Comparison of ENCODE assay signal across 12 mouse cellular contexts in genomic region chr13:11825563-11826226, GRCm38 (mm10).
DNase-seq lines count a peak whose midpoint lies in the region; ATAC-seq and TF ChIP-seq lines count a peak whose summit lies in the region.
"Had no signal": no experiment of that assay in that cellular context is flagged by ENCODE, and none has a peak within 500 bp of the region (broad histone marks: within the 10 kb centered on the region; RNA-seq: fewer than 3 reads in every experiment).

No protein-coding gene starts in this region.

- H3K4me3 ChIP-seq in intestine, postnatal 0 days (ENCODE audit: low read depth, low read length), result no peak overlapping the region
- no peak overlapping the region for H3K4me3 ChIP-seq in intestine, embryonic 16.5 days (ENCODE audit: low read length)
- no peak overlapping the region for H3K4me3 ChIP-seq in CH12.LX (replicated peaks in 1 of 3; ENCODE audit: low read depth in 2 of 3, low read length in 2 of 3, poor library complexity in 1 of 3)
- no peak overlapping the region for H3K4me3 ChIP-seq in liver, embryonic 13.5 days (replicated peaks)
- H3K4me3 ChIP-seq: megakaryocyte, embryonic 14.5 days had no signal

- WGBS in intestine, postnatal 0 days, result 92% methylated on average over 2 of the region's 2 CpGs
- 95% methylated on average over 2 of the region's 2 CpGs for WGBS in intestine, embryonic 16.5 days
- 72% methylated on average over 2 of the region's 2 CpGs for WGBS in liver, embryonic 13.5 days (ENCODE audit: insufficient replicate concordance)

- dilution Hi-C loops in CH12.LX (cut with MboI; ENCODE audit: extremely low pct_ligation_motif_present, extremely low pct_unique_long_range_greater_than_20kb, low sequenced_read_pairs), result no loop called here

- POLR2A ChIA-PET in Patski (lab: Charles Lee), result no interaction called here

- ATAC-seq in intestine, postnatal 0 days, result no peak
- ATAC-seq in intestine, embryonic 16.5 days, result no peak
- no peak for ATAC-seq in Patski
- peak; percentile 78 for ATAC-seq in liver, embryonic 13.5 days (ENCODE audit: low read depth)
- ATAC-seq: inflammation-experienced regulatory T-cells, adult 6 months had no signal

- no peaks in the 10 kb centered on the region for H3K79me2 ChIP-seq in CH12.LX (replicated peaks; ENCODE audit: control insufficient read depth, extremely low read depth, insufficient read depth, poor library complexity, severe bottlenecking)

- in situ Hi-C loops in CH12.LX (cut with MboI; ENCODE audit: low pct_ligation_motif_present, low pct_unique_long_range_greater_than_20kb, low sequenced_read_pairs), result no loop called here
- in situ Hi-C loops in Patski (cut with MboI; ENCODE audit: low pct_unique_long_range_greater_than_20kb), result no loop called here

- no peak overlapping the region for H3K4me2 ChIP-seq in intestine, postnatal 0 days (replicated peaks; ENCODE audit: low read depth)
- no peak overlapping the region for H3K4me2 ChIP-seq in intestine, embryonic 16.5 days (ENCODE audit: low read depth, low read length)
- no peak overlapping the region for H3K4me2 ChIP-seq in CH12.LX (ENCODE audit: insufficient read depth, low read depth, poor library complexity, severe bottlenecking)
- H3K4me2 ChIP-seq in liver, embryonic 13.5 days, result no peak overlapping the region
- H3K4me2 ChIP-seq: heart, embryonic 11.5 days had no signal

- H3K27ac ChIP-seq in intestine, postnatal 0 days (ENCODE audit: low read depth, low read length), result no peak overlapping the region
- H3K27ac ChIP-seq in intestine, embryonic 16.5 days (ENCODE audit: low read length), result no peak overlapping the region
- no peak overlapping the region for H3K27ac ChIP-seq in CH12.LX (ENCODE audit: insufficient read depth, low read depth)
- no peak overlapping the region for H3K27ac ChIP-seq in liver, embryonic 13.5 days

- no peaks in the 10 kb centered on the region for H3K9me3 ChIP-seq in intestine, postnatal 0 days (ENCODE audit: control insufficient read depth)
- no peaks in the 10 kb centered on the region for H3K9me3 ChIP-seq in intestine, embryonic 16.5 days (ENCODE audit: control insufficient read depth, low read length)
- H3K9me3 ChIP-seq in CH12.LX (replicated peaks; ENCODE audit: low read length), result peaks cover 2% of the 10 kb centered on the region
- no peaks in the 10 kb centered on the region for H3K9me3 ChIP-seq in liver, embryonic 13.5 days (replicated peaks)
- H3K9me3 ChIP-seq: megakaryocyte, embryonic 14.5 days had no signal

- no peaks in the 10 kb centered on the region for H3K27me3 ChIP-seq in intestine, postnatal 0 days (replicated peaks; ENCODE audit: control insufficient read depth, insufficient read depth, low read length)
- no peaks in the 10 kb centered on the region for H3K27me3 ChIP-seq in intestine, embryonic 16.5 days (replicated peaks; ENCODE audit: control insufficient read depth, insufficient read depth, low read length)
- H3K27me3 ChIP-seq in CH12.LX (replicated peaks) (no peaks in the 10 kb centered on the region), Patski (no peaks in the 10 kb centered on the region)
- no peaks in the 10 kb centered on the region for H3K27me3 ChIP-seq in liver, embryonic 13.5 days
- H3K27me3 ChIP-seq: megakaryocyte, embryonic 14.5 days had no signal

- peak; percentile 26 for DNase-seq in CH12.LX (ENCODE audit: extremely low read depth)
- DNase-seq in Patski (ENCODE audit: low read depth, low spot score), result no peak
- peak; percentile 52 for DNase-seq in liver, embryonic 13.5 days
- no peak for DNase-seq in right cerebral cortex, postnatal 14 days
- DNase-seq in right cerebral cortex, adult 2 months (ENCODE audit: low spot score in 2 of 2), result no peak
- DNase-seq: left cerebral cortex, postnatal 4 days; right cerebral cortex, postnatal 25 days had no signal

- peak; percentile 35 for TF ChIP-seq RAD21 in CH12.LX (IDR thresholded peaks at IDR 0.05; ENCODE audit: low read depth, low read length)

- TF ChIP-seq POLR2A in CH12.LX (IDR thresholded peaks at IDR 0.05; ENCODE audit: low read depth, low read length), result no peak

- no peaks in the 10 kb centered on the region for H3K36me3 ChIP-seq in intestine, postnatal 0 days (ENCODE audit: control insufficient read depth, insufficient read depth)
- no peaks in the 10 kb centered on the region for H3K36me3 ChIP-seq in intestine, embryonic 16.5 days (ENCODE audit: control insufficient read depth, insufficient read depth, low read length)
- no peaks in the 10 kb centered on the region for H3K36me3 ChIP-seq in CH12.LX (replicated peaks in 1 of 2; ENCODE audit: control insufficient read depth in 1 of 2, insufficient read depth in 1 of 2, low read length in 1 of 2)
- no peaks in the 10 kb centered on the region for H3K36me3 ChIP-seq in liver, embryonic 13.5 days

- CTCF ChIA-PET in Patski (lab: Charles Lee), result no interaction called here

- TF ChIP-seq EP300 in CH12.LX (IDR thresholded peaks at IDR 0.05; ENCODE audit: low read length), result no peak

- H3K9ac ChIP-seq in intestine, postnatal 0 days (ENCODE audit: low read depth, low read length), result no peak overlapping the region
- H3K9ac ChIP-seq in intestine, embryonic 16.5 days (ENCODE audit: low read depth, low read length), result no peak overlapping the region
- H3K9ac ChIP-seq in CH12.LX (ENCODE audit: insufficient read depth, low read depth), result no peak overlapping the region
- no peak overlapping the region for H3K9ac ChIP-seq in liver, embryonic 13.5 days

- peak; percentile 34 for TF ChIP-seq CTCF in intestine, postnatal 0 days (IDR thresholded peaks at IDR 0.05; ENCODE audit: low read depth)
- TF ChIP-seq CTCF in CH12.LX (conservative IDR thresholded peaks at IDR 0.05 in 1 of 2, IDR thresholded peaks at IDR 0.05 in 1 of 2; ENCODE audit: low read depth in 2 of 2, low read length in 2 of 2), result peak in 1 of 2 experiments; percentile 43; a peak in 2 of 4 replicates
- TF ChIP-seq CTCF in Patski (IDR thresholded peaks at IDR 0.05), result peak; percentile 11

- H3K4me1 ChIP-seq in intestine, postnatal 0 days (replicated peaks; ENCODE audit: control insufficient read depth, insufficient read depth, low read length), result no peaks in the 10 kb centered on the region
- H3K4me1 ChIP-seq in intestine, embryonic 16.5 days (ENCODE audit: control insufficient read depth, insufficient read depth, low read length), result no peaks in the 10 kb centered on the region
- H3K4me1 ChIP-seq in CH12.LX (ENCODE audit: control insufficient read depth in 1 of 2, insufficient read depth in 2 of 2), result no peaks in the 10 kb centered on the region
- H3K4me1 ChIP-seq in liver, embryonic 13.5 days (replicated peaks), result no peaks in the 10 kb centered on the region
- H3K4me1 ChIP-seq: megakaryocyte, embryonic 14.5 days had no signal

TF ChIP-seq in CH12.LX, 34 proteins besides CTCF, POLR2A, EP300 and RAD21:
- TF ChIP-seq SMC3 (IDR thresholded peaks at IDR 0.05; ENCODE audit: low read depth, low read length) (peak; percentile 24; the same call in 1 of the 2 replicates), BHLHE40 (IDR thresholded peaks at IDR 0.05; ENCODE audit: low read depth, low read length) (peak; percentile 55; the same call in 1 of the 2 replicates), ZKSCAN1 (IDR thresholded peaks at IDR 0.05; ENCODE audit: borderline replicate concordance, low read depth, low read length) (no peak)

Comparison
In these comparisons a context has a peak if more than half of its experiments do, and no peak if none do; other contexts are left out.
1. DNase-seq: peak in CH12.LX (single experiment) and liver, embryonic 13.5 days (single experiment); none in Patski (single experiment), right cerebral cortex, postnatal 14 days (single experiment) and right cerebral cortex, adult 2 months (0 of 2).